Mouse (Mus musculus) kidney, adult 2 months (tissue): Measurements from ENCODE around the gene Arhgap9.

Experiments used
- CTCF ChIP-seq: fragments of 200-500 bp; conservative IDR thresholded peaks from 2 replicates; pipeline ENCODE4 v1.5.1; 2011; ENCODE audit warnings: low read depth, mild to moderate bottlenecking, control low read depth, low read length, moderate library complexity, mixed read lengths; ENCODE audit not compliant: insufficient read depth, insufficient read length
- POLR2A ChIP-seq: fragments of 200-500 bp; IDR thresholded peaks from one replicate; pipeline ENCODE4 v1.6.1; 2011; ENCODE audit warnings: low read depth, low read length, control low read depth

DNA sequence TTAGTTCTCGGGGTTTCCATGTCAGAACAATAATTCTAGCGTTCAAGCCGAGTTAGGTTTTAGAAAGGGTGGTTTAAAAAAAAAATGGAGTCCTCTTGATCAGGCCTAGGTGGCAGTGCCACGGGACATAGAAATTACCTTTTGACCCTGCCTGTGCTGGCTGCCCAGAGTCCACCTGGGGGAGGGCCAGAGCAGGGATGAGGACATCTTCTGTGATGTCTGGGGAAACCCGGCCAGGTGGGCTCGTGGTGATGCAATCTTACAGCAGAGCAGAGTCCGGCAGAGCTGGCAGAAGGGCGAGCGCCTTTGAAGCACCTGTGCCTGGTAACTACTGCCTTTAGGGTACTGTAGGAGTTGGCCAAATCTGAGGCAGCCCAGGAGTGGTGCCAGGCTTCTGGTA lies 30.4 kb downstream of the Arhgap9 start:
- TF ChIP-seq POLR2A (no peak), CTCF (no peak)
